Mouse (Mus musculus) liver, embryonic 14.5 days (tissue): Measurements from ENCODE around the gene 1700001C19Rik.

Experiments
- CTCF ChIP-seq: IDR thresholded peaks from 2 replicates; pipeline ENCODE4 v1.5.1; 2016; ENCODE audit warnings: antibody characterized with exemption, low read depth, control low read depth
- EP300 ChIP-seq: IDR thresholded peaks from 2 replicates; pipeline ENCODE4 v1.6.1; 2016; ENCODE audit warnings: antibody characterized with exemption, low read depth

- TF ChIP-seq CTCF: no peak
- TF ChIP-seq EP300: no peak
Measured at GRCm38 (mm10) chr17:47444113-47444512, 6.9 kb upstream of the 1700001C19Rik start.
